In the genomic region with DNA sequence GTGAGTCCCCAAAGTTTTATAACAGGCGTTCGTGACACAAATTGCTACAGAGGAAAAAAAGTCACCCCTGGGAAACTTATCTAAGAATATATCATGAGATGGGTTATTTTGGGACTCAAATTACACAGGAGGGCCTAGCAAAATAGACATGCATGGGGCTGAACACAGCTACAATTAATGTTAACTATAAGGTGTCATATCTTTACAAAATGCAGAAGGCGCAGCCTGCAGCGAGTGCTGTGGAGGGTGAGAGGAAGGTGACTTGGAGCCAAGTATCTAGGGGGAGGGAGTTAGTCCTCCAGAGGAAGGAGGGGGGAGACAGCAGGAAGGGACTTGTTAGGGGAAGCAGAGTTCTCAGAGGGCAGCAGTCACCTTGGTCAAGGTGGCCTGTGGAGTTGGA, we compare ENCODE assay signal across 16 mouse cellular contexts.
"Had no signal": no experiment of that assay in that cellular context is flagged by ENCODE, and none has a peak within 500 bp of the region (broad histone marks: within the 10 kb centered on the region; RNA-seq: fewer than 3 reads in every experiment).

No protein-coding gene starts in this region.

- H3K27ac ChIP-seq: neural tube, embryonic 13.5 days; neural tube, embryonic 15.5 days; stomach, embryonic 15.5 days; stomach, postnatal 0 days had no signal

- H3K27me3 ChIP-seq: stomach, embryonic 15.5 days had no signal

- DNase-seq: retina, postnatal 1 day; right cerebral cortex, adult 18-20 months; right cerebral cortex, postnatal 14 days; right cerebral cortex, postnatal 25 days; right cerebral cortex, postnatal 4 days; spleen, adult 18-20 months; thymus, adult 18-20 months; thymus, adult 2 months; thymus, postnatal 14 days; thymus, postnatal 25 days; thymus, postnatal 36 days; thymus, postnatal 4 days had no signal

- H3K9ac ChIP-seq: neural tube, embryonic 13.5 days; neural tube, embryonic 15.5 days; stomach, embryonic 15.5 days had no signal

- H3K4me2 ChIP-seq: neural tube, embryonic 13.5 days; neural tube, embryonic 15.5 days; stomach, embryonic 15.5 days had no signal

- H3K9me3 ChIP-seq: stomach, embryonic 15.5 days had no signal

- H3K4me1 ChIP-seq: neural tube, embryonic 13.5 days; neural tube, embryonic 15.5 days had no signal

- H3K4me3 ChIP-seq: neural tube, embryonic 13.5 days; neural tube, embryonic 15.5 days; stomach, embryonic 15.5 days had no signal

- H3K36me3 ChIP-seq: neural tube, embryonic 13.5 days; neural tube, embryonic 15.5 days; stomach, embryonic 15.5 days had no signal
